Mouse (Mus musculus) heart, postnatal 0 days (tissue): ENCODE measurements at regions not wholly inside any gene's neighbourhood (a gene's known extent, or its start where the extent isn't known, plus 50 kb on each side); places are given as distances from the start of the nearest gene placed in this dataset.

Experiments used
- CTCF ChIP-seq: IDR thresholded peaks from 2 replicates; pipeline ENCODE4 v1.5.1; 2016; ENCODE audit warnings: antibody characterized with exemption, control low read depth, low read depth
- EP300 ChIP-seq: IDR thresholded peaks from 2 replicates; pipeline ENCODE4 v1.6.1; 2016; ENCODE audit warnings: antibody characterized with exemption, low read depth

GRCm38 (mm10) chr9:43480826-43481591 lies 170.4 kb downstream of the Trim29 start:
- no peak for TF ChIP-seq CTCF
- TF ChIP-seq EP300, result no peak
